Mouse (Mus musculus): ENCODE measurements around the gene Fam20b.

GRCm38 (mm10) chr1:156648705-156649104 is 70.2 kb downstream of the Fam20b start:
- TF ChIP-seq CTCF (IDR thresholded peaks at IDR 0.05; ENCODE audit: borderline replicate concordance, insufficient read depth, low read depth, low read length) (no peak), POLR2A (IDR thresholded peaks at IDR 0.05; ENCODE audit: borderline replicate concordance, insufficient read depth, low read length) (no peak)

Measured in cerebellum, adult 2 months (tissue).